29 mouse cellular contexts compared by ENCODE assay signal in the genomic region with DNA sequence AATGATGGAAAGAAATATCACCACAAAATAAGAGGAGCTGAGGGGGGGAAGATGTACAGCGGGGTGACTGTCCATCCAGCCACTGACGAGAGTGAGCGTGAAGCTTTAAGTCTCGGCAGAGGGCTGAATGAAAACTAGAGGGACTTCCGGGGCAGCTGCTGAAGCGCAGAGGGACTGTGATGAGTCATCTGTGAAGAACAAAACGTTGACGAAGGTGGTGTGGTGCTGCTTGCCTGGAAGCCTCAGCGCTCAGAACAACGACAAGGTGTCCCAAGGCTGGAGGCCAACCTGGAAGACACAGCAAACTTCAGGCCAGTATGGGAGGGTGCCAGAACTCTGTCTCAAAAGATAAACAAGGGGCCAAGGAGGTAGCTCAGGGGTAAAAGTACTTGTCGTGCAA. TPM values are rescaled to one million over a fixed set of nuclear protein-coding genes. Genes with fewer than 3 reads are reported as not detected.
"Had no signal": no experiment of that assay in that cellular context is flagged by ENCODE, and none has a peak within 500 bp of the region (broad histone marks: within the 10 kb centered on the region; RNA-seq: fewer than 3 reads in every experiment).

No protein-coding gene starts in this region.

- ATAC-seq: forebrain, embryonic 13.5 days; forebrain, embryonic 14.5 days; forebrain, embryonic 15.5 days; forebrain, embryonic 16.5 days; forebrain, postnatal 0 days had no signal

- H3K9ac ChIP-seq: embryonic facial prominence, embryonic 12.5 days; embryonic facial prominence, embryonic 13.5 days; embryonic facial prominence, embryonic 15.5 days; forebrain, embryonic 12.5 days; forebrain, embryonic 13.5 days; forebrain, embryonic 15.5 days; forebrain, postnatal 0 days had no signal

- H3K4me1 ChIP-seq: embryonic facial prominence, embryonic 12.5 days had no signal

- H3K27me3 ChIP-seq: embryonic facial prominence, embryonic 12.5 days; embryonic facial prominence, embryonic 13.5 days; embryonic facial prominence, embryonic 15.5 days; forebrain, embryonic 12.5 days; forebrain, embryonic 13.5 days; forebrain, embryonic 15.5 days had no signal

- H3K9me3 ChIP-seq: embryonic facial prominence, embryonic 13.5 days; embryonic facial prominence, embryonic 15.5 days; forebrain, embryonic 12.5 days; forebrain, embryonic 13.5 days; forebrain, embryonic 15.5 days had no signal

- H3K27ac ChIP-seq: embryonic facial prominence, embryonic 10.5 days; embryonic facial prominence, embryonic 12.5 days; embryonic facial prominence, embryonic 13.5 days; embryonic facial prominence, embryonic 15.5 days; forebrain, embryonic 10.5 days; forebrain, embryonic 12.5 days; forebrain, embryonic 13.5 days; forebrain, embryonic 15.5 days; gastrocnemius, adult 2 months; heart, adult 2 months had no signal

- H3K4me3 ChIP-seq: embryonic facial prominence, embryonic 10.5 days; embryonic facial prominence, embryonic 12.5 days; embryonic facial prominence, embryonic 13.5 days; embryonic facial prominence, embryonic 15.5 days; erythroblast, embryonic 14.5 days; forebrain, embryonic 10.5 days; forebrain, embryonic 12.5 days; forebrain, embryonic 13.5 days; forebrain, embryonic 15.5 days; gastrocnemius, adult 2 months; heart, adult 2 months had no signal

- DNase-seq: cerebellum, adult 9-11 months; cerebellum, postnatal 10 days; cerebellum, postnatal 14 days; cerebellum, postnatal 25 days; cerebellum, postnatal 36 days; embryo, embryonic 11 days; forebrain, postnatal 0 days; gastrocnemius, adult 2 months; gastrocnemius, postnatal 10 days; gastrocnemius, postnatal 14 days; gastrocnemius, postnatal 25 days; gastrocnemius, postnatal 36 days; heart, adult 11 months; heart, adult 18-20 months; heart, adult 2 months had no signal

- H3K4me2 ChIP-seq: embryonic facial prominence, embryonic 12.5 days; embryonic facial prominence, embryonic 13.5 days; embryonic facial prominence, embryonic 15.5 days; forebrain, embryonic 12.5 days; forebrain, embryonic 13.5 days; forebrain, embryonic 15.5 days had no signal

RNA-seq across cellular contexts. Expression of gene Gm13199, which starts 21.9 kb away (rescaled TPM):
- total RNA-seq: gastrocnemius, adult 18-20 months; gastrocnemius, adult 2 months; gastrocnemius, adult 8-10 months; gastrocnemius, postnatal 36 days; granulocyte monocyte progenitor cell, adult 5-6 weeks; heart, adult 18-20 months; heart, adult 2 months had no signal
- polyA plus RNA-seq: erythroblast, embryonic 14.5 days; heart, adult 2 months had no signal
